Mouse (Mus musculus) stomach, postnatal 0 days (tissue): Measurements from ENCODE around the gene Mad2l1bp.

ENCODE experiments used
- CTCF ChIP-seq: IDR thresholded peaks from 2 replicates; pipeline ENCODE4 v1.5.1; 2016; ENCODE audit warnings: antibody characterized with exemption, low read depth, mild to moderate bottlenecking, moderate library complexity
- EP300 ChIP-seq: optimal IDR thresholded peaks from 2 replicates; pipeline ENCODE3; 2016; ENCODE audit warnings: antibody characterized with exemption

GRCm38 (mm10) chr17:46115489-46115888, 37.9 kb downstream of the Mad2l1bp start:
- TF ChIP-seq CTCF (no peak), EP300 (no peak)
